ENCODE assay signal across 8 mouse cellular contexts in genomic region chr4:41554994-41555663, GRCm38 (mm10). TPM values are rescaled to one million over a fixed set of nuclear protein-coding genes. Genes with fewer than 3 reads are reported as not detected.
A peak's percentile ranks its signal among the peaks of the same experiment; 100 is the strongest.
DNase-seq lines count a peak whose midpoint lies in the region; ATAC-seq and TF ChIP-seq lines count a peak whose summit lies in the region.
"Had no signal": no experiment of that assay in that cellular context is flagged by ENCODE, and none has a peak within 500 bp of the region (broad histone marks: within the 10 kb centered on the region; RNA-seq: fewer than 3 reads in every experiment).

No protein-coding gene starts in this region.

- no peak overlapping the region for H3K4me2 ChIP-seq in forebrain, embryonic 15.5 days (replicated peaks)
- H3K4me2 ChIP-seq: limb, embryonic 12.5 days had no signal

- 55% methylated on average over 14 of the region's 14 CpGs for WGBS in liver, adult 2 months
- WGBS in forebrain, embryonic 15.5 days = 73% methylated on average over 14 of the region's 14 CpGs

- peak overlapping the region; percentile 73 for H3K27ac ChIP-seq in liver, adult 2 months (replicated peaks; ENCODE audit: insufficient read depth, low read depth, low read length)
- no peak overlapping the region for H3K27ac ChIP-seq in forebrain, embryonic 15.5 days (replicated peaks)
- H3K27ac ChIP-seq: limb, embryonic 12.5 days had no signal

- H3K9me3 ChIP-seq in forebrain, embryonic 15.5 days = no peaks in the 10 kb centered on the region
- H3K9me3 ChIP-seq: limb, embryonic 12.5 days had no signal

- H3K4me1 ChIP-seq in liver, adult 2 months (ENCODE audit: control insufficient read depth, insufficient read depth, low read length) = peaks cover 3% of the 10 kb centered on the region; the same call in 1 of the 2 replicates
- H3K4me1 ChIP-seq in forebrain, embryonic 15.5 days = peaks cover 18% of the 10 kb centered on the region

- no peaks in the 10 kb centered on the region for H3K27me3 ChIP-seq in liver, adult 2 months (ENCODE audit: control insufficient read depth, insufficient read depth, low read length)
- no peaks in the 10 kb centered on the region for H3K27me3 ChIP-seq in forebrain, embryonic 15.5 days

- H3K4me3 ChIP-seq in liver, adult 2 months (ENCODE audit: insufficient read depth, low read depth, low read length) = no peak overlapping the region
- no peak overlapping the region for H3K4me3 ChIP-seq in forebrain, embryonic 15.5 days
- H3K4me3 ChIP-seq: limb, embryonic 12.5 days had no signal

- H3K9ac ChIP-seq in liver, adult 2 months (ENCODE audit: low read depth, low read length) = no peak overlapping the region
- H3K9ac ChIP-seq in forebrain, embryonic 15.5 days (replicated peaks) = no peak overlapping the region
- H3K9ac ChIP-seq: limb, embryonic 12.5 days had no signal

- intact Hi-C loops in heart, postnatal 10 days (cut with DNase I) = loop anchor here (1.0 kb wide), 1 partner anchor 13 kb away; no protein-coding TSS in a partner anchor

- no peak for TF ChIP-seq CTCF in liver, adult 2 months (IDR thresholded peaks at IDR 0.05; ENCODE audit: low read depth, low read length)

- no peaks in the 10 kb centered on the region for H3K36me3 ChIP-seq in liver, adult 2 months (ENCODE audit: control insufficient read depth, insufficient read depth, low read length)
- no peaks in the 10 kb centered on the region for H3K36me3 ChIP-seq in forebrain, embryonic 15.5 days
- H3K36me3 ChIP-seq: limb, embryonic 12.5 days had no signal

- no peak for TF ChIP-seq POLR2A in liver, adult 2 months (IDR thresholded peaks at IDR 0.05; ENCODE audit: extremely low read depth, insufficient read depth, low read length)

- peak; percentile 34 for DNase-seq in right cerebral cortex, postnatal 14 days
- DNase-seq in right cerebral cortex, adult 18-20 months = no peak
- peak; percentile 64 for DNase-seq in gastrocnemius, adult 18-20 months (ENCODE audit: low spot score)
- DNase-seq in heart, postnatal 10 days = peak; percentile 65 to 76
- DNase-seq in liver, adult 2 months (ENCODE audit: extremely low read depth, low read depth, low spot score) = peak; percentile 9
- DNase-seq in frontal cortex, postnatal 36 days (ENCODE audit: low spot score in 2 of 2) = no peak

- no peaks in the 10 kb centered on the region; the same call in 1 of the 2 replicates for H3K79me2 ChIP-seq in liver, adult 2 months (ENCODE audit: control insufficient read depth, insufficient read depth, low read length)

- ATAC-seq in forebrain, embryonic 15.5 days (replicated peaks) = no peak

RNA-seq across cellular contexts. Expression of gene Fam219a, which starts 14.2 kb away (rescaled TPM):
- 10 to 100 TPM; 21.5 to 21.9 TPM for total RNA-seq in gastrocnemius, adult 18-20 months (2021)
- 10 to 100 TPM; 18.6 to 21.8 TPM for total RNA-seq in heart, postnatal 10 days (2021)
- 1.5 and 3.2 TPM in 2 replicates for total RNA-seq in liver, adult 2 months (2014; rRNA removed)
- 4.8 and 6.5 TPM in 2 replicates for polyA plus RNA-seq in liver, adult 2 months (2012; rRNA removed)
- 14.3 and 14.7 TPM in 2 replicates for polyA plus RNA-seq in forebrain, embryonic 15.5 days (2015; fragmentation: Nextera tagmentation; extraction: Ambion mirVana)

RNA-seq across cellular contexts. Expression of gene Dnaic1, which starts 14.4 kb away (rescaled TPM):
- under 1 TPM; 0.55 to 0.73 TPM for total RNA-seq in gastrocnemius, adult 18-20 months (2021)
- total RNA-seq in heart, postnatal 10 days (2021) = 1 to 10 TPM in 1 of 2 experiments, under 1 TPM in 1; 0.84 to 1.6 TPM
- 0.18 and 1.2 TPM in 2 replicates for total RNA-seq in liver, adult 2 months (2014; rRNA removed)
- polyA plus RNA-seq in liver, adult 2 months (2012; rRNA removed) = 0.78 and 2.3 TPM in 2 replicates
- polyA plus RNA-seq in forebrain, embryonic 15.5 days (2015; fragmentation: Nextera tagmentation; extraction: Ambion mirVana) = 2.0 TPM in 2 replicates

RNA-seq across cellular contexts. Expression of gene 1110017D15Rik, which starts 38.0 kb away (rescaled TPM):
- total RNA-seq in gastrocnemius, adult 18-20 months (2021) = not detected
- total RNA-seq in heart, postnatal 10 days (2021) = under 1 TPM in 1 of 2 experiments, not detected in 1; 0.31 TPM
- total RNA-seq in liver, adult 2 months (2014; rRNA removed) = not detected in 2 replicates
- polyA plus RNA-seq in liver, adult 2 months (2012; rRNA removed) = 0.24 TPM in 1 of 2 replicates, not detected in the other
- polyA plus RNA-seq in forebrain, embryonic 15.5 days (2015; fragmentation: Nextera tagmentation; extraction: Ambion mirVana) = 9.4 and 15.7 TPM in 2 replicates

RNA-seq across cellular contexts. Expression of gene AI464131, which starts 52.3 kb away (rescaled TPM):
- 10 to 100 TPM; 57.2 to 76.3 TPM for total RNA-seq in gastrocnemius, adult 18-20 months (2021)
- total RNA-seq in heart, postnatal 10 days (2021) = 10 to 100 TPM; 10.1 to 10.6 TPM
- 15.9 and 21.7 TPM in 2 replicates for total RNA-seq in liver, adult 2 months (2014; rRNA removed)
- polyA plus RNA-seq in liver, adult 2 months (2012; rRNA removed) = 27.9 and 28.9 TPM in 2 replicates
- 2.8 and 3.1 TPM in 2 replicates for polyA plus RNA-seq in forebrain, embryonic 15.5 days (2015; fragmentation: Nextera tagmentation; extraction: Ambion mirVana)

Comparison
In these comparisons a context has a peak if more than half of its experiments do, and no peak if none do; other contexts are left out.
1. DNase-seq: peak in right cerebral cortex, postnatal 14 days (single experiment), gastrocnemius, adult 18-20 months (single experiment), heart, postnatal 10 days (2 of 2) and liver, adult 2 months (single experiment); none in right cerebral cortex, adult 18-20 months (single experiment) and frontal cortex, postnatal 36 days (0 of 2).